Mouse (Mus musculus): ENCODE measurements at regions not wholly inside any gene's neighbourhood (a gene's known extent, or its start where the extent isn't known, plus 50 kb on each side); places are given as distances from the start of the nearest gene placed in this dataset.

- H3K27ac ChIP-seq (ENCODE audit: low read length), result no peak overlapping the region
- 60% methylated on average over 2 of the region's 2 CpGs for WGBS
- no peak overlapping the region for H3K9ac ChIP-seq (ENCODE audit: low read length)
- no peaks in the 10 kb centered on the region for H3K27me3 ChIP-seq (ENCODE audit: control insufficient read depth, insufficient read depth, low read depth, low read length)
- H3K4me1 ChIP-seq (replicated peaks; ENCODE audit: control insufficient read depth, insufficient read depth, low read length), result no peaks in the 10 kb centered on the region
- no peaks in the 10 kb centered on the region for H3K36me3 ChIP-seq (ENCODE audit: control insufficient read depth, insufficient read depth, low read length)
- H3K4me2 ChIP-seq (ENCODE audit: low read depth, low read length), result no peak overlapping the region
- no peaks in the 10 kb centered on the region for H3K9me3 ChIP-seq (ENCODE audit: control insufficient read depth, low read length)
- ATAC-seq (ENCODE audit: low read depth), result no peak
- H3K4me3 ChIP-seq (ENCODE audit: low read length), result no peak overlapping the region
These were observed 583.6 kb downstream of the Ptprc start for GRCm38 (mm10) chr1:137591891-137592290.

GRCm38 (mm10) chr1:137591295-137591694, 584.2 kb downstream of the Ptprc start:
- Histone ChIP-seq H3K36me3 (ENCODE audit: control insufficient read depth, insufficient read depth, low read length) (no peaks in the 10 kb centered on the region), H3K4me1 (replicated peaks; ENCODE audit: control insufficient read depth, insufficient read depth, low read length) (no peaks in the 10 kb centered on the region), H3K9ac (ENCODE audit: low read length) (no peak overlapping the region), H3K27me3 (ENCODE audit: control insufficient read depth, insufficient read depth, low read depth, low read length) (no peaks in the 10 kb centered on the region), H3K27ac (ENCODE audit: low read length) (no peak overlapping the region), H3K9me3 (ENCODE audit: control insufficient read depth, low read length) (no peaks in the 10 kb centered on the region), H3K4me2 (ENCODE audit: low read depth, low read length) (no peak overlapping the region), H3K4me3 (ENCODE audit: low read length) (no peak overlapping the region)
- ATAC-seq (ENCODE audit: low read depth), result 0 out of 2 replicates have a peak, but pooled peaks have one; percentile 56
- 37% methylated on average over 3 of the region's 3 CpGs for WGBS

GRCm38 (mm10) chr1:137588304-137589300, 586.9 kb downstream of the Ptprc start:
- 76% methylated on average over 6 of the region's 6 CpGs for WGBS
- H3K4me3 ChIP-seq (ENCODE audit: low read length), result no peak overlapping the region

GRCm38 (mm10) chr1:137587481-137588228, 587.9 kb downstream of the Ptprc start:
- H3K36me3 ChIP-seq (ENCODE audit: control insufficient read depth, insufficient read depth, low read length), result no peaks in the 10 kb centered on the region
- no peak overlapping the region for H3K4me3 ChIP-seq (ENCODE audit: low read length)
- H3K27me3 ChIP-seq (ENCODE audit: control insufficient read depth, insufficient read depth, low read depth, low read length), result no peaks in the 10 kb centered on the region
- no peak for ATAC-seq (ENCODE audit: low read depth)
- no peaks in the 10 kb centered on the region for H3K9me3 ChIP-seq (ENCODE audit: control insufficient read depth, low read length)
- H3K4me1 ChIP-seq (replicated peaks; ENCODE audit: control insufficient read depth, insufficient read depth, low read length), result no peaks in the 10 kb centered on the region
- 85% methylated on average over 12 of the region's 12 CpGs for WGBS
- H3K4me2 ChIP-seq (ENCODE audit: low read depth, low read length), result no peak overlapping the region
- no peak overlapping the region for H3K27ac ChIP-seq (ENCODE audit: low read length)
- H3K9ac ChIP-seq (ENCODE audit: low read length), result no peak overlapping the region

More at GRCm38 (mm10) chr1:137588304-137589300, 586.9 kb downstream of the Ptprc start:
- no peak overlapping the region for H3K4me2 ChIP-seq (ENCODE audit: low read depth, low read length)
- no peaks in the 10 kb centered on the region for H3K27me3 ChIP-seq (ENCODE audit: control insufficient read depth, insufficient read depth, low read depth, low read length)
- no peaks in the 10 kb centered on the region for H3K4me1 ChIP-seq (replicated peaks; ENCODE audit: control insufficient read depth, insufficient read depth, low read length)
- no peak overlapping the region for H3K9ac ChIP-seq (ENCODE audit: low read length)
- no peak for ATAC-seq (ENCODE audit: low read depth)
- no peak overlapping the region for H3K27ac ChIP-seq (ENCODE audit: low read length)
- no peaks in the 10 kb centered on the region for H3K36me3 ChIP-seq (ENCODE audit: control insufficient read depth, insufficient read depth, low read length)
- no peaks in the 10 kb centered on the region for H3K9me3 ChIP-seq (ENCODE audit: control insufficient read depth, low read length)

GRCm38 (mm10) chr1:137584696-137585095, 590.8 kb downstream of the Ptprc start:
- no peak overlapping the region for H3K4me2 ChIP-seq (ENCODE audit: low read depth, low read length)
- no peaks in the 10 kb centered on the region for H3K27me3 ChIP-seq (ENCODE audit: control insufficient read depth, insufficient read depth, low read depth, low read length)
- ATAC-seq (ENCODE audit: low read depth), result no peak
- H3K9ac ChIP-seq (ENCODE audit: low read length), result no peak overlapping the region
- no peak overlapping the region for H3K4me3 ChIP-seq (ENCODE audit: low read length)
- WGBS, result 66% methylated on average over 6 of the region's 6 CpGs
- no peaks in the 10 kb centered on the region for H3K4me1 ChIP-seq (replicated peaks; ENCODE audit: control insufficient read depth, insufficient read depth, low read length)
- no peaks in the 10 kb centered on the region for H3K9me3 ChIP-seq (ENCODE audit: control insufficient read depth, low read length)
- no peak overlapping the region for H3K27ac ChIP-seq (ENCODE audit: low read length)
- no peaks in the 10 kb centered on the region for H3K36me3 ChIP-seq (ENCODE audit: control insufficient read depth, insufficient read depth, low read length)

GRCm38 (mm10) chr1:137584104-137584675, 591.3 kb downstream of the Ptprc start:
- H3K4me1 ChIP-seq (replicated peaks; ENCODE audit: control insufficient read depth, insufficient read depth, low read length), result no peaks in the 10 kb centered on the region
- H3K27me3 ChIP-seq (ENCODE audit: control insufficient read depth, insufficient read depth, low read depth, low read length), result no peaks in the 10 kb centered on the region
- 79% methylated on average over 13 of the region's 13 CpGs for WGBS
- no peaks in the 10 kb centered on the region for H3K9me3 ChIP-seq (ENCODE audit: control insufficient read depth, low read length)
- no peak overlapping the region for H3K27ac ChIP-seq (ENCODE audit: low read length)
- no peak overlapping the region for H3K4me2 ChIP-seq (ENCODE audit: low read depth, low read length)
- no peak for ATAC-seq (ENCODE audit: low read depth)
- no peak overlapping the region for H3K4me3 ChIP-seq (ENCODE audit: low read length)
- H3K36me3 ChIP-seq (ENCODE audit: control insufficient read depth, insufficient read depth, low read length), result no peaks in the 10 kb centered on the region
- no peak overlapping the region for H3K9ac ChIP-seq (ENCODE audit: low read length)

- no peaks in the 10 kb centered on the region; the same call in 1 of the 2 replicates for H3K4me1 ChIP-seq (replicated peaks; ENCODE audit: control insufficient read depth, insufficient read depth, low read length)
- no peaks in the 10 kb centered on the region for H3K27me3 ChIP-seq (ENCODE audit: control insufficient read depth, insufficient read depth, low read depth, low read length)
- H3K4me3 ChIP-seq (ENCODE audit: low read length), result no peak overlapping the region
- ATAC-seq (ENCODE audit: low read depth), result no peak
- WGBS, result 74% methylated on average over 1 of the region's 1 CpGs
- H3K4me2 ChIP-seq (ENCODE audit: low read depth, low read length), result no peak overlapping the region
- H3K9me3 ChIP-seq (ENCODE audit: control insufficient read depth, low read length), result no peaks in the 10 kb centered on the region
- no peak overlapping the region for H3K9ac ChIP-seq (ENCODE audit: low read length)
- H3K36me3 ChIP-seq (ENCODE audit: control insufficient read depth, insufficient read depth, low read length), result no peaks in the 10 kb centered on the region
- H3K27ac ChIP-seq (ENCODE audit: low read length), result no peak overlapping the region
These were observed 597.9 kb downstream of the Ptprc start for GRCm38 (mm10) chr1:137577639-137578038.

GRCm38 (mm10) chr1:137576174-137576573, 599.3 kb downstream of the Ptprc start:
- Histone ChIP-seq H3K36me3 (ENCODE audit: control insufficient read depth, insufficient read depth, low read length) (no peaks in the 10 kb centered on the region), H3K4me2 (ENCODE audit: low read depth, low read length) (no peak overlapping the region), H3K9ac (ENCODE audit: low read length) (no peak overlapping the region), H3K27ac (ENCODE audit: low read length) (no peak overlapping the region), H3K4me3 (ENCODE audit: low read length) (no peak overlapping the region), H3K9me3 (ENCODE audit: control insufficient read depth, low read length) (no peaks in the 10 kb centered on the region), H3K4me1 (replicated peaks; ENCODE audit: control insufficient read depth, insufficient read depth, low read length) (no peaks in the 10 kb centered on the region; the same call in 1 of the 2 replicates), H3K27me3 (ENCODE audit: control insufficient read depth, insufficient read depth, low read depth, low read length) (no peaks in the 10 kb centered on the region)
- peak; percentile 68 for ATAC-seq (ENCODE audit: low read depth)
- WGBS, result 57% methylated on average over 9 of the region's 9 CpGs

GRCm38 (mm10) chr1:137575380-137575779, 600.1 kb downstream of the Ptprc start:
- Histone ChIP-seq H3K4me2 (ENCODE audit: low read depth, low read length) (no peak overlapping the region), H3K9me3 (ENCODE audit: control insufficient read depth, low read length) (no peaks in the 10 kb centered on the region), H3K4me1 (replicated peaks; ENCODE audit: control insufficient read depth, insufficient read depth, low read length) (no peaks in the 10 kb centered on the region; the same call in 1 of the 2 replicates), H3K9ac (ENCODE audit: low read length) (no peak overlapping the region), H3K27ac (ENCODE audit: low read length) (no peak overlapping the region), H3K4me3 (ENCODE audit: low read length) (no peak overlapping the region), H3K36me3 (ENCODE audit: control insufficient read depth, insufficient read depth, low read length) (no peaks in the 10 kb centered on the region), H3K27me3 (ENCODE audit: control insufficient read depth, insufficient read depth, low read depth, low read length) (no peaks in the 10 kb centered on the region)
- no peak for ATAC-seq (ENCODE audit: low read depth)
